Mouse (Mus musculus) heart, postnatal 0 days (tissue): ENCODE data around the gene Fam83g.

ENCODE experiments used
- CTCF ChIP-seq: IDR thresholded peaks from 2 replicates; pipeline ENCODE4 v1.5.1; 2016; ENCODE audit warnings: antibody characterized with exemption, control low read depth, low read depth
- EP300 ChIP-seq: IDR thresholded peaks from 2 replicates; pipeline ENCODE4 v1.6.1; 2016; ENCODE audit warnings: antibody characterized with exemption, low read depth

DNA sequence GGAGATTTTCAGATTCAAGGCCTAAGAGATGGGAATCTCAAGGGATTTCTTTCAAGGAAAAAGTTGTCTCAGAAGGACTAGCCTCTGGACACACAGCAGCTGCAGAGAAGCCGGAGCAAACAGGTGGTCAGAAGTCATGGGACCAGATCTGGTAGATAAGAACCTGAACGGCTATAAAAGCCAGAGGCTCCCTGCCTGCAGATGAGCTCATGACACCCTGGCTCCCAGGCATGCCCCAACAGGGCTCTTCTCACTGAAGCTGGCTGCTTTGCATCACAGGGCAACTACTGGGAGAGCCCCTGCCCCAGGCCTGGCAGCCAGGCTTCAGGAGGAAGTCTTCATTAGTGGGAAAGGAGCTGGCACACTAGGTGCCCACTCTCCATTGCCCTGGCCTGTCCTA, 8.6 kb upstream of the Fam83g start:
- TF ChIP-seq EP300 (no peak), CTCF (no peak)
